ENCODE assay signal across 14 mouse cellular contexts in the genomic region with DNA sequence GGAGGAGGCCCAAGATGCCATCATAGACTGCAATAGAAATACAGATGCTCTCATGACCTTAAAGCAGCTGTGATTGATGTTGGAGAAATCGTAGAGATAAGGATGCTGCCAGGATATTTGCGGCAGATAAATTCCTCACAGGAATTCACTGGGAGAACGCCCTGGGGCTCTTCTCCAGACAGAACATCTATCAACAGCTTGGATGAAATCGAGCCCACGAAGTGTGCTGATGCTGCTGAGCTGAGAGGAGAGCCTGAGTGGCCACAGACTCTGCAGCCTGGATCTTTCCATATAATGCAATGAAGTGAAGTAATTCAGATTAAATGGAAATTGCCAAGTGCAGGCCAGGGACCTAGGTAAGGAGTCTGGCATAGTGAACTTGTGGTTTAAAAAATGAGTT. TPM values are rescaled to one million over a fixed set of nuclear protein-coding genes. Genes with fewer than 3 reads are reported as not detected.
DNase-seq lines count a peak whose midpoint lies in the region; ATAC-seq lines count a peak whose summit lies in the region.
"Had no signal": no experiment of that assay in that cellular context is flagged by ENCODE, and none has a peak within 500 bp of the region (broad histone marks: within the 10 kb centered on the region; RNA-seq: fewer than 3 reads in every experiment).

No protein-coding gene starts in this region.

- no peaks in the 10 kb centered on the region for H3K9me3 ChIP-seq in heart, embryonic 10.5 days
- H3K9me3 ChIP-seq in midbrain, embryonic 14.5 days (ENCODE audit: control insufficient read depth, low read length) = no peaks in the 10 kb centered on the region
- H3K9me3 ChIP-seq in midbrain, embryonic 15.5 days = no peaks in the 10 kb centered on the region
- H3K9me3 ChIP-seq: hindbrain, embryonic 15.5 days; liver, embryonic 13.5 days; midbrain, embryonic 12.5 days had no signal

- WGBS in heart, embryonic 10.5 days = 21% methylated on average over 5 of the region's 5 CpGs
- 72% methylated on average over 5 of the region's 5 CpGs for WGBS in midbrain, embryonic 14.5 days
- WGBS in midbrain, embryonic 15.5 days = 67% methylated on average over 5 of the region's 5 CpGs

- H3K4me1 ChIP-seq in heart, embryonic 10.5 days = no peaks in the 10 kb centered on the region
- H3K4me1 ChIP-seq in midbrain, embryonic 14.5 days (ENCODE audit: control insufficient read depth, insufficient read depth, low read length) = no peaks in the 10 kb centered on the region
- no peaks in the 10 kb centered on the region for H3K4me1 ChIP-seq in midbrain, embryonic 15.5 days
- H3K4me1 ChIP-seq: liver, embryonic 13.5 days; midbrain, embryonic 12.5 days had no signal

- no peaks in the 10 kb centered on the region for H3K27me3 ChIP-seq in heart, embryonic 10.5 days (ENCODE audit: insufficient read depth, poor library complexity, severe bottlenecking)
- no peaks in the 10 kb centered on the region for H3K27me3 ChIP-seq in midbrain, embryonic 14.5 days (ENCODE audit: control insufficient read depth, insufficient read depth, low read length)
- H3K27me3 ChIP-seq in midbrain, embryonic 15.5 days (replicated peaks) = no peaks in the 10 kb centered on the region
- H3K27me3 ChIP-seq: hindbrain, embryonic 15.5 days; liver, embryonic 13.5 days; midbrain, embryonic 12.5 days had no signal

- no peak overlapping the region for H3K4me2 ChIP-seq in midbrain, embryonic 14.5 days (ENCODE audit: low read length)
- H3K4me2 ChIP-seq in midbrain, embryonic 15.5 days = no peak overlapping the region
- H3K4me2 ChIP-seq: hindbrain, embryonic 15.5 days; liver, embryonic 13.5 days; midbrain, embryonic 12.5 days had no signal

- H3K4me3 ChIP-seq in heart, embryonic 10.5 days = no peak overlapping the region
- no peak overlapping the region for H3K4me3 ChIP-seq in midbrain, embryonic 14.5 days (replicated peaks; ENCODE audit: low read depth, low read length)
- H3K4me3 ChIP-seq in midbrain, embryonic 15.5 days = no peak overlapping the region
- H3K4me3 ChIP-seq: hindbrain, embryonic 15.5 days; liver, embryonic 13.5 days; midbrain, embryonic 12.5 days had no signal

- H3K36me3 ChIP-seq in heart, embryonic 10.5 days = no peaks in the 10 kb centered on the region
- H3K36me3 ChIP-seq in midbrain, embryonic 14.5 days (ENCODE audit: control insufficient read depth, insufficient read depth, low read length) = no peaks in the 10 kb centered on the region
- no peaks in the 10 kb centered on the region for H3K36me3 ChIP-seq in midbrain, embryonic 15.5 days (replicated peaks)
- H3K36me3 ChIP-seq: hindbrain, embryonic 15.5 days; liver, embryonic 13.5 days; midbrain, embryonic 12.5 days had no signal

- H3K27ac ChIP-seq in heart, embryonic 10.5 days = no peak overlapping the region
- no peak overlapping the region for H3K27ac ChIP-seq in midbrain, embryonic 14.5 days (replicated peaks; ENCODE audit: low read depth, low read length)
- no peak overlapping the region for H3K27ac ChIP-seq in midbrain, embryonic 15.5 days
- H3K27ac ChIP-seq: hindbrain, embryonic 15.5 days; liver, embryonic 13.5 days; midbrain, embryonic 12.5 days had no signal

- peak; percentile 76 for DNase-seq in heart, adult 11 months
- DNase-seq in heart, embryonic 10.5 days (ENCODE audit: low spot score) = no peak
- peak; percentile 15 for DNase-seq in midbrain, embryonic 14.5 days
- peak; percentile 18 for DNase-seq in kidney, postnatal 10 days
- DNase-seq in mesoderm, embryonic 11.5 days (ENCODE audit: low read depth, low spot score) = peak; percentile 32
- no peak for DNase-seq in Muller cell, postnatal 12 days (ENCODE audit: inconsistent ontology term)
- DNase-seq: cerebellum, adult 11 months; liver, embryonic 13.5 days; right cerebral cortex, postnatal 25 days; thymus, postnatal 14 days had no signal

- no peak overlapping the region for H3K9ac ChIP-seq in midbrain, embryonic 14.5 days (replicated peaks; ENCODE audit: low read length)
- H3K9ac ChIP-seq in midbrain, embryonic 15.5 days = no peak overlapping the region
- H3K9ac ChIP-seq: hindbrain, embryonic 15.5 days; liver, embryonic 13.5 days; midbrain, embryonic 12.5 days had no signal

- ATAC-seq in midbrain, embryonic 14.5 days (ENCODE audit: low FRiP score, low TSS enrichment) = no peak
- no peak for ATAC-seq in midbrain, embryonic 15.5 days (replicated peaks)
- no peak for ATAC-seq in inflammation-experienced regulatory T-cells, adult 6 months

RNA-seq across cellular contexts. Expression of gene Scp2d1, which starts 42.7 kb away (rescaled TPM):
- not detected in 2 replicates for polyA plus RNA-seq in heart, embryonic 10.5 days (2016; fragmentation: Nextera tagmentation; extraction: Ambion mirVana)
- not detected in 2 replicates for polyA plus RNA-seq in midbrain, embryonic 14.5 days (2014; fragmentation: Nextera tagmentation; extraction: Ambion mirVana)
- polyA plus RNA-seq in midbrain, embryonic 15.5 days (2015; fragmentation: Nextera tagmentation; extraction: Ambion mirVana) = not detected in 2 replicates
- not detected for polyA plus RNA-seq in inflammation-experienced regulatory T-cells, adult 6 months (2017; shearing (Covaris generic))
- polyA plus RNA-seq: hindbrain, embryonic 15.5 days; liver, embryonic 13.5 days; midbrain, embryonic 12.5 days had no signal

Comparison
In these comparisons a context has a peak if more than half of its experiments do, and no peak if none do; other contexts are left out.
1. DNase-seq: peak in heart, adult 11 months (single experiment), midbrain, embryonic 14.5 days (single experiment), kidney, postnatal 10 days (single experiment) and mesoderm, embryonic 11.5 days (single experiment); none in heart, embryonic 10.5 days (single experiment) and Muller cell, postnatal 12 days (single experiment).